Mouse (Mus musculus): Measurements from ENCODE around the gene 0610009B22Rik.

0610009B22Rik gene

DNA sequence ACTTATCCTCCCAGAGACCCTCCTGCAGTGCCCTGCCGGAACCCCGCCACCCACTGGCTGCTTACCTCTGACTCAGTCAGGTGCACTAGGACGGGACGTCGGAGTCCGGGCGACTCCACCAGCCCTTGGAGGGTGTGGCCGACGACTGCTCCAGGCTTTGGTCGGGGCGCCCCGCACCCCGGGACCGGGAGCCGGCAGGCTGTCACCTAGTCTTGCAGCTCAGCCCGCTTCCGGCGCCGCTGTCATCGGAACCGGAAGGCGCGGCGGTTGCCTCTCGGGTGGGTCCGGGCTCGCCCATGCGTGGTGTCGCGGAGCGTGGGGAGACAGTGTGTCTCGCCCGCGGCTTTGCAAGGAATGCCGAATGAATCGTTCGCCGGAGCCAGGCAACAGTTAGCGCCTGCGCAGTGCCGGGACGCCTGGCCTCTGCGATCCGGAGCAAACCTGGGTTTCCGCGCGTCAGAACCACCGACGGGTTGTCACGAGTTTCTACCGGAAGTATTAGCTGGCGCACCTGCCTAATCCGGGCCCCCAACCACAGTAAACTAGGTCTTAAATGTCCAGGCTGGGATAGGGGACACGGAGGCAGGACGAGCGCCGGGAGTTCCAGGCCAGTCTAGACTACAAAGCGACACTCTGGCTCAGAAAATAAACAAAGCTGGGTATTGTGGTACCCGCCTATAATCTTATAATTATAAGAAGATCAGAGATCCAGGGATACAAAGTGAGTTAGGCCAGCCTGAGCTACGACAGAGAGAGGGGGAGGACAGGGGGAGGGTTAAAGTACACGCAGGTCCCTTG is 53.0 kb downstream of the 0610009B22Rik start, which contains the start of gene Rmnd5b:
TSS of gene Rmnd5b (minus strand) at position 372 of the 798 bp plus-strand sequence.
- peak; percentile 93 to 94 for DNase-seq
